Mouse (Mus musculus) limb, embryonic 14.5 days (tissue): ENCODE data around the gene Gm21732. TPM values are rescaled to one million over a fixed set of nuclear protein-coding genes. Genes with fewer than 3 reads are reported as not detected.
"Not testable (repeated sequence)": the region's sequence is repeated elsewhere in the genome, so short reads cannot be mapped to it uniquely, and the experiment has no call there.

Experiments used
- ATAC-seq: fragments of 200-750 bp; cut with Nextera tagmentation; 2 replicates; pipeline ENCODE4 v1.8.0; 2017; ENCODE audit warnings: low read depth, moderate number of reproducible peaks, moderate TSS enrichment; ENCODE audit not compliant: low FRiP score
- DNase-seq: peaks from one replicate; pipeline ENCODE4 v3.0.0-alpha.2; 2015; ENCODE audit warnings: low spot score
- H3K27ac ChIP-seq: fragments of 300-500 bp; sonication (generic); replicated peaks from 2 replicates; pipeline ENCODE4 v1.5.1; 2014; ENCODE audit warnings: low read depth, mild to moderate bottlenecking, low read length, moderate library complexity, mixed read lengths
- H3K27me3 ChIP-seq: fragments of 300-500 bp; sonication (generic); 2 replicates; pipeline ENCODE4 v1.6.1; 2014; ENCODE audit warnings: low read length, mixed read lengths; ENCODE audit not compliant: control insufficient read depth, insufficient read depth
- H3K36me3 ChIP-seq: fragments of 300-500 bp; sonication (generic); 2 replicates; pipeline ENCODE4 v1.6.1; 2014; ENCODE audit warnings: mild to moderate bottlenecking, low read length, moderate library complexity, mixed read lengths; ENCODE audit not compliant: control insufficient read depth, insufficient read depth
- H3K4me1 ChIP-seq: fragments of 300-500 bp; sonication (generic); 2 replicates; pipeline ENCODE4 v1.6.1; 2014; ENCODE audit warnings: antibody characterized with exemption, low read length, mixed read lengths; ENCODE audit not compliant: control insufficient read depth, insufficient read depth
- H3K4me2 ChIP-seq: fragments of 300-500 bp; sonication (generic); replicated peaks from 2 replicates; pipeline ENCODE4 v1.6.1; 2014; ENCODE audit warnings: low read depth, mild to moderate bottlenecking, low read length, moderate library complexity; ENCODE audit not compliant: severe bottlenecking
- H3K4me3 ChIP-seq: fragments of 300-500 bp; sonication (generic); replicated peaks from 2 replicates; pipeline ENCODE4 v1.5.1; 2014; ENCODE audit warnings: low read length
- H3K9ac ChIP-seq: fragments of 300-500 bp; sonication (generic); 2 replicates; pipeline ENCODE4 v1.6.1; 2014; ENCODE audit warnings: mild to moderate bottlenecking, low read depth, low read length, moderate library complexity; ENCODE audit not compliant: severe bottlenecking
- H3K9me3 ChIP-seq: fragments of 300-500 bp; sonication (generic); 2 replicates; pipeline ENCODE4 v1.6.1; 2016; ENCODE audit warnings: low read length; ENCODE audit not compliant: control insufficient read depth
- WGBS: fragments of 180-500 bp; shearing (Covaris S2); extraction: QIAGEN DNeasy Blood & Tissue Kit; methylation state at CpG from one replicate; pipeline ENCODE4 v1.1.7; 2014; 5-methylcytosine and 5-hydroxymethylcytosine counted together
- polyA plus RNA-seq, 2 experiments: library from polyadenylated mRNA; depleted of rRNA in 1 of 2; stranded (reverse) in 1 of 2; unstranded in 1 of 2; fragments of >200 nt; fragmentation: Nextera tagmentation in 1 of 2; extraction: Ambion mirVana in 1 of 2; gene quantifications; 2 replicates each; pipeline versions ENCODE4 v1.2.1 to v1.2.3; 2012 to 2014

Gene Gm21732
- polyA plus RNA-seq (2012; rRNA removed) (not detected in 2 replicates), polyA plus RNA-seq (2014; fragmentation: Nextera tagmentation; extraction: Ambion mirVana) (not detected in 2 replicates)

DNA sequence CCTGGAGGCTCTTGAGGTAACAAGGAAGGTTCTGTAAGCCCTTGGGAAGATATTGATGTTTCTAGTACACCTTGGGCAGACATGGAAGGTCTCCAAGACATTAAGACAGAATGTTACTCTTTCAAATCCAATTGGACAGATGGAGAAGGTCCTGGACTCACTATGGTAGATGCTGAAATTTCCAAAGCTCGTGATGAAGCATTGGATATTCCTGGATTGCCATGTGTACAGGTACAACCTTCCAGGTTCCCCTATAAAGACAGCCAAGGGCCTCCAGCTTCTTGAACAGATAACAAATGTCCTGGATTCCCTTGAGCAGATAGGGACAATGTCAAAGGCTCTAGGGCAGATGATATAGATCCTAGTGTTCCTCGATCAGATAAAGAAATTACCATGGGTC, at the start of gene Gm21732:
TSS of gene Gm21732 (minus strand) at position 101 of the 400 bp plus-strand sequence.
- not testable (repeated sequence) for DNase-seq

More for the DNA sequence above, at the start of gene Gm21732:
- WGBS = no CpG with 5 or more reads among the region's 2 CpGs
- ATAC-seq, H3K4me1 ChIP-seq, H3K4me3 ChIP-seq, H3K9ac ChIP-seq, H3K36me3 ChIP-seq, H3K9me3 ChIP-seq, H3K27ac ChIP-seq, H3K27me3 ChIP-seq, H3K4me2 ChIP-seq: not testable (repeated sequence)

Other genes starting within 250 kb of the Gm21732 start
- not detected in 2 replicates for gene Gm20897, start 73.5 kb downstream of the Gm21732 start, polyA plus RNA-seq (2012; rRNA removed)
- not detected in 2 replicates for gene Gm20897, start 73.5 kb downstream of the Gm21732 start, polyA plus RNA-seq (2014; fragmentation: Nextera tagmentation; extraction: Ambion mirVana)